Mouse (Mus musculus): ENCODE results near the gene Gas2l2. TPM values are rescaled to one million over a fixed set of nuclear protein-coding genes. Genes with fewer than 3 reads are reported as not detected.
A peak's percentile ranks its signal among the peaks of the same experiment; 100 is the strongest.

The Gas2l2 gene
- polyA plus RNA-seq, 1 experiment from 2014 or later, result 0.07 TPM

- Histone ChIP-seq H3K4me2 (peak overlapping the region; percentile 84), H3K9me3 (no peaks in the 10 kb centered on the region), H3K4me3 (peak overlapping the region; percentile 58), H3K27me3 (peaks cover 56% of the 10 kb centered on the region), H3K4me1 (replicated peaks) (peaks cover 18% of the 10 kb centered on the region), H3K36me3 (no peaks in the 10 kb centered on the region), H3K27ac (replicated peaks) (no peak overlapping the region), H3K9ac (peak overlapping the region; percentile 73)
- ATAC-seq (ENCODE audit: low read depth), result peak; percentile 95
- under 1% methylated on average over 63 of the region's 75 CpGs for WGBS
Observed at GRCm38 (mm10) chr11:83440081-83441064, 11.1 kb upstream of the Gas2l2 start.

- no peak overlapping the region for H3K27ac ChIP-seq (replicated peaks)
- H3K27me3 ChIP-seq, result peaks cover 48% of the 10 kb centered on the region
- ATAC-seq (ENCODE audit: low read depth), result no peak
- peaks cover 14% of the 10 kb centered on the region for H3K4me1 ChIP-seq (replicated peaks)
- H3K9ac ChIP-seq, result peak overlapping the region; percentile 73
- H3K9me3 ChIP-seq, result no peaks in the 10 kb centered on the region
- H3K4me2 ChIP-seq, result peak overlapping the region; percentile 84
- peak overlapping the region; percentile 58 for H3K4me3 ChIP-seq
- H3K36me3 ChIP-seq, result no peaks in the 10 kb centered on the region
- WGBS, result 34% methylated on average over 11 of the region's 11 CpGs
Observed at GRCm38 (mm10) chr11:83439426-83440060, 10.3 kb upstream of the Gas2l2 start.

DNA sequence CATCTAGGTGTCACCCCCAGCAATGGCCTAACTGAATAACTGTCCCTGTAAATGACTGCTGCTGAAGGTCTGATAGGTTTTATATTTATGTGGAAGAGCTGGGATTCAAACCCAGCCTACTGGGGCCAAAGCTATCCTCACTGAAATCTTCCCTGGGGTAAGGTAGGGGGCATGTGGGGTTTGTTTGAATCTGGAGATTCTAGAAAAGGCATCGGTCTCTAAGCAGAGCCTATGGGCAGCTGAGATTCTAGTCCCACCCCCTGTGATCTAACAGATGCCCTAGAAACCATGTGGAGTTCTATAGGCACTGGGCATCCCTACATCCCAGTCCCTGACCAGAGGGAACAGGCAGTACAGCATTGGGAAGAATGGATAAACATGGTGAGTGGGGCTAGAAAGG lies 8.1 kb upstream of the Gas2l2 start, which contains the start of gene 1700020L24Rik:
1700020L24Rik (plus strand) TSS at position 301 of the 400 bp plus-strand sequence.
- no peaks in the 10 kb centered on the region for H3K36me3 ChIP-seq
- no peak within 1 kb of the TSS for H3K4me2 ChIP-seq
- no peaks in the 10 kb centered on the region for H3K9me3 ChIP-seq
- no peak within 1 kb of the TSS for H3K9ac ChIP-seq
- H3K27ac ChIP-seq (replicated peaks), result no peak within 1 kb of the TSS
- 86% methylated on average over 1 of the region's 1 CpGs for WGBS
- H3K4me3 ChIP-seq, result no peak within 1 kb of the TSS
- peaks cover 27% of the 10 kb centered on the region for H3K27me3 ChIP-seq
- H3K4me1 ChIP-seq (replicated peaks), result peaks cover 7% of the 10 kb centered on the region
- ATAC-seq (ENCODE audit: low read depth), result no peak

GRCm38 (mm10) chr11:83432533-83432932 lies 3.3 kb upstream of the Gas2l2 start:
- H3K4me2 ChIP-seq, result no peak overlapping the region
- H3K27ac ChIP-seq (replicated peaks), result no peak overlapping the region
- no peaks in the 10 kb centered on the region for H3K36me3 ChIP-seq
- H3K9ac ChIP-seq, result no peak overlapping the region
- peaks cover 26% of the 10 kb centered on the region for H3K27me3 ChIP-seq
- H3K4me1 ChIP-seq (replicated peaks), result no peaks in the 10 kb centered on the region
- H3K4me3 ChIP-seq, result no peak overlapping the region
- no peaks in the 10 kb centered on the region for H3K9me3 ChIP-seq
- WGBS, result 67% methylated on average over 2 of the region's 2 CpGs
- no peak for ATAC-seq (ENCODE audit: low read depth)

- 36% methylated on average over 17 of the region's 17 CpGs for WGBS
- Histone ChIP-seq H3K36me3 (no peaks in the 10 kb centered on the region), H3K4me3 (0 out of 2 replicates have a peak overlapping the region, but pooled peaks have one; percentile 5), H3K9me3 (no peaks in the 10 kb centered on the region), H3K27ac (replicated peaks) (no peak overlapping the region), H3K4me2 (peak overlapping the region; percentile 30), H3K4me1 (replicated peaks) (no peaks in the 10 kb centered on the region), H3K27me3 (peaks cover 59% of the 10 kb centered on the region), H3K9ac (no peak overlapping the region)
- no peak for ATAC-seq (ENCODE audit: low read depth)
Observed at GRCm38 (mm10) chr11:83426964-83427363, 2.3 kb downstream of the Gas2l2 start.

GRCm38 (mm10) chr11:83424681-83425080 lies 4.6 kb downstream of the Gas2l2 start:
- Histone ChIP-seq H3K27me3 (peaks cover 77% of the 10 kb centered on the region), H3K4me1 (replicated peaks) (no peaks in the 10 kb centered on the region), H3K9me3 (no peaks in the 10 kb centered on the region), H3K36me3 (no peaks in the 10 kb centered on the region), H3K27ac (replicated peaks) (no peak overlapping the region), H3K4me3 (no peak overlapping the region), H3K4me2 (no peak overlapping the region), H3K9ac (no peak overlapping the region)
- ATAC-seq (ENCODE audit: low read depth), result peak; percentile 49; the same call in 1 of the 2 replicates
- 6% methylated on average over 8 of the region's 8 CpGs for WGBS

GRCm38 (mm10) chr11:83421305-83421704 lies 8.0 kb downstream of the Gas2l2 start:
- no peaks in the 10 kb centered on the region for H3K9me3 ChIP-seq
- ATAC-seq (ENCODE audit: low read depth), result no peak
- 5% methylated on average over 9 of the region's 9 CpGs for WGBS

GRCm38 (mm10) chr11:83420338-83420737 lies 8.9 kb downstream of the Gas2l2 start:
- Histone ChIP-seq H3K9me3 (no peaks in the 10 kb centered on the region), H3K36me3 (no peaks in the 10 kb centered on the region), H3K9ac (no peak overlapping the region), H3K27me3 (peaks cover 68% of the 10 kb centered on the region), H3K4me2 (no peak overlapping the region), H3K4me1 (replicated peaks) (peaks cover 7% of the 10 kb centered on the region), H3K27ac (replicated peaks) (no peak overlapping the region), H3K4me3 (no peak overlapping the region)
- no peak for ATAC-seq (ENCODE audit: low read depth)
- WGBS, result 36% methylated on average over 4 of the region's 4 CpGs

More at GRCm38 (mm10) chr11:83421305-83421704, 8.0 kb downstream of the Gas2l2 start:
- Histone ChIP-seq H3K27ac (replicated peaks) (no peak overlapping the region), H3K27me3 (peaks cover 76% of the 10 kb centered on the region), H3K4me3 (no peak overlapping the region), H3K4me2 (no peak overlapping the region), H3K36me3 (no peaks in the 10 kb centered on the region), H3K4me1 (replicated peaks) (peaks cover 7% of the 10 kb centered on the region), H3K9ac (no peak overlapping the region)

DNA sequence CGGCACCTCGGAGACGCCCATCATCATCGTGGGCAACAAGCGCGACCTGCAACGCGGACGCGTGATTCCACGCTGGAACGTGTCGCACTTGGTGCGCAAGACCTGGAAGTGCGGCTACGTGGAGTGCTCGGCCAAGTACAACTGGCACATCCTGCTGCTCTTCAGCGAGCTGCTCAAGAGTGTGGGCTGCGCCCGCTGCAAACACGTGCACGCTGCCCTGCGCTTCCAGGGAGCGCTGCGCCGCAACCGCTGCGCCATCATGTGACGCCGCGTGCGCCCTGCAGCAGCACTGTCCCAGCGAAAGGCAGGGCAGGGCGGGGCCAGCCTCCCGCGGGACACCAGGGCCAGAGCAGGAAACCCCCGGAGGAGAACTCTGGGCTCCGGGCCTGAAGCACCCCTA lies 10.7 kb downstream of the Gas2l2 start:
- peak; percentile 44; the same call in 1 of the 2 replicates for ATAC-seq (ENCODE audit: low read depth)
- Histone ChIP-seq H3K27me3 (peaks cover 69% of the 10 kb centered on the region), H3K4me2 (peak overlapping the region; percentile 45), H3K9ac (no peak overlapping the region), H3K27ac (replicated peaks) (no peak overlapping the region), H3K9me3 (no peaks in the 10 kb centered on the region), H3K4me1 (replicated peaks) (peaks cover 11% of the 10 kb centered on the region), H3K36me3 (no peaks in the 10 kb centered on the region), H3K4me3 (peak overlapping the region; percentile 13; the same call in 1 of the 2 replicates)
- WGBS, result 8% methylated on average over 38 of the region's 38 CpGs

- WGBS, result 81% methylated on average over 7 of the region's 7 CpGs
- ATAC-seq (ENCODE audit: low read depth), result no peak
- H3K4me1 ChIP-seq (replicated peaks), result peaks cover 11% of the 10 kb centered on the region
- H3K4me3 ChIP-seq, result no peak overlapping the region
- H3K4me2 ChIP-seq, result no peak overlapping the region
- no peaks in the 10 kb centered on the region for H3K9me3 ChIP-seq
- H3K9ac ChIP-seq, result no peak overlapping the region
- no peak overlapping the region for H3K27ac ChIP-seq (replicated peaks)
- H3K36me3 ChIP-seq, result no peaks in the 10 kb centered on the region
- H3K27me3 ChIP-seq, result peaks cover 65% of the 10 kb centered on the region
Observed at GRCm38 (mm10) chr11:83417708-83418107, 11.5 kb downstream of the Gas2l2 start.

GRCm38 (mm10) chr11:83417080-83417479 lies 12.2 kb downstream of the Gas2l2 start:
- H3K4me3 ChIP-seq, result no peak overlapping the region
- peaks cover 15% of the 10 kb centered on the region for H3K4me1 ChIP-seq (replicated peaks)
- ATAC-seq (ENCODE audit: low read depth), result no peak
- no peaks in the 10 kb centered on the region for H3K9me3 ChIP-seq
- H3K9ac ChIP-seq, result no peak overlapping the region
- 16% methylated on average over 5 of the region's 5 CpGs for WGBS
- H3K27me3 ChIP-seq, result peaks cover 61% of the 10 kb centered on the region
- H3K27ac ChIP-seq (replicated peaks), result no peak overlapping the region
- no peak overlapping the region for H3K4me2 ChIP-seq
- no peaks in the 10 kb centered on the region for H3K36me3 ChIP-seq

DNA sequence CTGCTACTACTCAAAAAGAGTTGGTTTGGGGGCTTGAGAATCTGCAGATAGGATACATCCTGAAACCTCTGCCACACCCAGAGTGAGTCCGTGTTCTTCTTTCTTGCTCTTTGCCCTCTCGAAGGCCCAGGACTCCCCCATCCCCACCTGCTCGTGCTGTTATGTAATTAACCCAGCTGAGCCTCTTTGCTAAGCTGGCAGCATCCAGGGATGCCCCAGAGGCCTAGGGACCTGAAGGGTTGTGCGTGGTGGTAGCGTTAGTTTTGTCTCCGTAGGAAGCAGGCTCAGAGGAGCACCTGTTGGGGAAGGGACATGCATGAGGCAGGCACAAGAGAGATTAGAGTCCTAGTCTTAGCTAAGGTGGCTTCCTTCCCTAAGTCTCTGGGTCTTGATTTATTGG lies 18.7 kb downstream of the Gas2l2 start:
- no peak overlapping the region for H3K27ac ChIP-seq (replicated peaks)
- peak overlapping the region; percentile 88 for H3K4me3 ChIP-seq
- H3K36me3 ChIP-seq, result no peaks in the 10 kb centered on the region
- peaks cover 35% of the 10 kb centered on the region for H3K4me1 ChIP-seq (replicated peaks)
- 16% methylated on average over 6 of the region's 6 CpGs for WGBS
- no peaks in the 10 kb centered on the region for H3K9me3 ChIP-seq
- H3K27me3 ChIP-seq, result peaks cover 4% of the 10 kb centered on the region; the same call in 1 of the 2 replicates
- peak overlapping the region; percentile 84 for H3K4me2 ChIP-seq
- ATAC-seq (ENCODE audit: low read depth), result no peak
- H3K9ac ChIP-seq, result peak overlapping the region; percentile 96

Measured in neural tube, embryonic 13.5 days (tissue).